Mouse (Mus musculus) C2C12 (cell line): ENCODE data around the gene Dnajc16.

Source experiments
- CEBPB ChIP-seq: IDR thresholded peaks from one replicate; pipeline ENCODE4 v1.6.1; 2011; ENCODE audit warnings: low read depth, mild to moderate bottlenecking, control low read depth, moderate library complexity
- CTCF ChIP-seq: IDR thresholded peaks from one replicate; pipeline ENCODE4 v1.5.1; 2011; ENCODE audit not compliant: control insufficient read depth, insufficient read depth, insufficient read length
- MAX ChIP-seq: IDR thresholded peaks from one replicate; pipeline ENCODE4 v1.6.1; 2011; ENCODE audit warnings: mild to moderate bottlenecking, control low read depth
- USF1 ChIP-seq: IDR thresholded peaks from one replicate; pipeline ENCODE4 v1.6.1; 2011; ENCODE audit warnings: low read depth, mild to moderate bottlenecking, control low read depth, moderate library complexity

DNA sequence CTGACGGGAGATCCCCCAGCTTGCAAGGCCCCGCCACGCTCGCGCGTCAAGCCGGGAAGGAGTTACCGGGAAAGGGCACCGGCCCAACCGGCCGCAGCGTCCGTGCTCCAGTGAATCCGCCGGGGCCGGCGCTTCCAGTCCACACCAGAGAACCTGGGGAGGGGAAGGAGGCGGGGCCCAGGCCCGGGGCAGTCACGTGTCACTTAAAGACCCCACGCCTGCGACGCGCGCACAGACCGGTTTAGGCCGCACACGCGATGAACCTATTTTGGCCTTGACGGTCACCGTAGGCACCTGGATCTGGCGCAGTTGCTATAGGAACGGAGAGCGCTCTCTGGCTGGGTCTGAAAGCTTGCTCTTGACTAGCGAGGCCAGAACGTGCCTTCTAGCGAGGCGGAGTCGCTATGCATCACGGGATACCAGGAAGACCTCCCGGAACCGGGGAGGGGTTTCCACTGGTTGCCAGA lies at the start of gene Dnajc16:
- TF ChIP-seq CTCF = no peak
- TF ChIP-seq USF1 = peak; percentile 98
- no peak for TF ChIP-seq CEBPB
- TF ChIP-seq MAX = peak; percentile 97
